Mouse (Mus musculus) stomach, embryonic 14.5 days (tissue): ENCODE results near the gene Rapgef6. TPM values are rescaled to one million over a fixed set of nuclear protein-coding genes. Genes with fewer than 3 reads are reported as not detected.

Experiments used
- ATAC-seq: fragments of 200-750 bp; cut with Nextera tagmentation; 2 replicates; pipeline ENCODE4 v1.8.0; 2017; ENCODE audit warnings: low read depth, moderate TSS enrichment; ENCODE audit not compliant: insufficient number of reproducible peaks, insufficient read depth, low FRiP score
- H3K27ac ChIP-seq: fragments of 300-500 bp; sonication (generic); 2 replicates; pipeline ENCODE4 v1.5.1; 2014; ENCODE audit warnings: mild to moderate bottlenecking, low read length, moderate library complexity, mixed read lengths
- H3K27me3 ChIP-seq: fragments of 300-500 bp; sonication (generic); 2 replicates; pipeline ENCODE4 v1.6.1; 2014; ENCODE audit warnings: low read length, control low read depth, mixed read lengths; ENCODE audit not compliant: control insufficient read depth, insufficient read depth
- H3K36me3 ChIP-seq: fragments of 300-500 bp; sonication (generic); 2 replicates; pipeline ENCODE4 v1.6.1; 2014; ENCODE audit warnings: mild to moderate bottlenecking, control low read depth, low read length, moderate library complexity, mixed read lengths; ENCODE audit not compliant: control insufficient read depth, insufficient read depth
- H3K4me1 ChIP-seq: fragments of 300-500 bp; sonication (generic); 2 replicates; pipeline ENCODE4 v1.6.1; 2014; ENCODE audit warnings: low read length, control low read depth, mixed read lengths; ENCODE audit not compliant: control insufficient read depth, insufficient read depth
- H3K4me2 ChIP-seq: fragments of 300-500 bp; sonication (generic); replicated peaks from 2 replicates; pipeline ENCODE4 v1.6.1; 2014; ENCODE audit warnings: low read depth, low read length, control low read depth
- H3K4me3 ChIP-seq: fragments of 300-500 bp; sonication (generic); 2 replicates; pipeline ENCODE4 v1.5.1; 2014; ENCODE audit warnings: low read depth, low read length, control low read depth
- H3K9ac ChIP-seq: fragments of 300-500 bp; sonication (generic); replicated peaks from 2 replicates; pipeline ENCODE4 v1.6.1; 2014; ENCODE audit warnings: low read depth, mild to moderate bottlenecking, control low read depth, low read length, moderate library complexity, mixed read lengths
- H3K9me3 ChIP-seq: fragments of 300-500 bp; sonication (generic); 2 replicates; pipeline ENCODE4 v1.6.1; 2016; ENCODE audit warnings: low read depth, low read length, control low read depth; ENCODE audit not compliant: control insufficient read depth
- WGBS: fragments of 180-500 bp; shearing (Covaris S2); extraction: QIAGEN DNeasy Blood & Tissue Kit; methylation state at CpG from one replicate; pipeline ENCODE4 v1.1.7; 2014; 5-methylcytosine and 5-hydroxymethylcytosine counted together
- polyA plus RNA-seq: library from polyadenylated mRNA; unstranded; fragments of >200 nt; fragmentation: Nextera tagmentation; extraction: Ambion mirVana; gene quantifications from 2 replicates; pipeline ENCODE4 v1.2.1, GENCODE M21; 2014

The Rapgef6 gene
- polyA plus RNA-seq, 1 experiment from 2014 or later: 39.4 TPM

DNA sequence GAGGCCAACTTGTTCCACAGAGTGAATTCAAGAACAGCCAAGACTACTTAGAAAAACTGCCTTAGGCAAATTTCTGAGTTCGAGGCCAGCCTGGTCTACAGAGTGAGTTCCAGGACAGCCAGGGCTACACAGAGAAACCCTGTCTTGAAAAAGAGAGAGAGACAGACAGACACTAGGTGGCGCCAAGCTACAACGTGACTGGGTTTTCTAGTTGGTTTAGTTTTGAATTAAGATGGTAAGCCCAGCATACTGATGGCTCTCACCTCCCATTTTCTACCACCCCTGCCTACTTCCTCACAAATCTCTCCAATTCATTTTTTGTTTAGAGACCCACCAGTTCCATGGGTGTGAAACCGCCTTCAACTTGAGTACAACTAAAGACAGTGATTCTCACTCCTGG, 180.7 kb downstream of the Rapgef6 start:
- Histone ChIP-seq H3K27me3 (no peaks in the 10 kb centered on the region), H3K4me1 (no peaks in the 10 kb centered on the region), H3K27ac (no peak overlapping the region), H3K36me3 (no peaks in the 10 kb centered on the region), H3K9ac (no peak overlapping the region), H3K4me2 (no peak overlapping the region), H3K4me3 (no peak overlapping the region), H3K9me3 (no peaks in the 10 kb centered on the region)
- 34% methylated on average over 4 of the region's 4 CpGs for WGBS
- no peak for ATAC-seq

DNA sequence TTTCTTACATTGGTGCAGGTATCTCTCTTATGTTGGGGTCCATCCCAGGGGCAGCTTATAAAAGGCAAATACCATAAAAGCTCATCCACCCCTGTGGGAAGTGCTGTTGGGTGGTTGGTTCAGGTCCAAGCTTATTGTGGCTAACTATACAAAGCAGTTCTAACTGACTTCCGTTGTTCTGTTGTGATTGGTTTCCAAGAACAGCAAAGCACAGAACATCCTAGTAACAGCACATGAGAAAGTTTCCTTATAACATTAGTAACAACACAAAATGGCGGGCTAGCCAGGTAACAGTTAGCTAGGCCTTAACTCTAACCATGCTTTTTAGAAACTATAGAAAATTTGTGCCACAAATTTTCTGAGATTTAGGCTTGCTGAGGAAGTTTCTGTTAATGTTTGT, 185.5 kb downstream of the Rapgef6 start:
- H3K4me3 ChIP-seq: no peak overlapping the region
- no peak for ATAC-seq
- WGBS: 94% methylated on average over 2 of the region's 2 CpGs

DNA sequence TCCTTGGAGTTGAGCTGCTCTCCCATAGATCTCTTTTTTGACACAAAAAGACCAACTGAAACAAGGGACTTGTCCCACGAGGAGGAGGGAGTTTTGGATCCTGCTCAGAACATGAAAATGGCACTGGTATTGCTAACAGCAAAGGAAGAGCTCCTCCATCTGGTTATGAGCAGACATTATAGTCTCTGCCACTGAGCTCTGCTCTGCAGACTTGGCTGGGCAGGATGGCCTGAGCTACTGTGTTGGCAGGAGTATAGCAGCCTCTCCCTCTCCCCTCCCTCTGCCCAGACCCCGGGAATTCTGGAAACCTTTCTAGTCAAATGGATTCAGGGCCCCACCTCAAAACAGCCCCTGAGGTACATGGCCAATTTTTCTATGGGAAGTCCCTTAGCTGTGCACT, 187.0 kb downstream of the Rapgef6 start:
- no peaks in the 10 kb centered on the region for H3K9me3 ChIP-seq
- H3K4me2 ChIP-seq: no peak overlapping the region
- H3K4me1 ChIP-seq: no peaks in the 10 kb centered on the region
- H3K4me3 ChIP-seq: no peak overlapping the region
- ATAC-seq: no peak
- H3K36me3 ChIP-seq: no peaks in the 10 kb centered on the region; the same call in 1 of the 2 replicates
- H3K9ac ChIP-seq: no peak overlapping the region
- 49% methylated on average over 2 of the region's 2 CpGs for WGBS
- no peak overlapping the region for H3K27ac ChIP-seq
- no peaks in the 10 kb centered on the region for H3K27me3 ChIP-seq

More for the DNA sequence above, 185.5 kb downstream of the Rapgef6 start:
- H3K4me2 ChIP-seq: no peak overlapping the region
- H3K4me1 ChIP-seq: no peaks in the 10 kb centered on the region
- H3K36me3 ChIP-seq: no peaks in the 10 kb centered on the region; the same call in 1 of the 2 replicates
- H3K27me3 ChIP-seq: no peaks in the 10 kb centered on the region
- H3K27ac ChIP-seq: no peak overlapping the region
- no peaks in the 10 kb centered on the region for H3K9me3 ChIP-seq
- no peak overlapping the region for H3K9ac ChIP-seq

DNA sequence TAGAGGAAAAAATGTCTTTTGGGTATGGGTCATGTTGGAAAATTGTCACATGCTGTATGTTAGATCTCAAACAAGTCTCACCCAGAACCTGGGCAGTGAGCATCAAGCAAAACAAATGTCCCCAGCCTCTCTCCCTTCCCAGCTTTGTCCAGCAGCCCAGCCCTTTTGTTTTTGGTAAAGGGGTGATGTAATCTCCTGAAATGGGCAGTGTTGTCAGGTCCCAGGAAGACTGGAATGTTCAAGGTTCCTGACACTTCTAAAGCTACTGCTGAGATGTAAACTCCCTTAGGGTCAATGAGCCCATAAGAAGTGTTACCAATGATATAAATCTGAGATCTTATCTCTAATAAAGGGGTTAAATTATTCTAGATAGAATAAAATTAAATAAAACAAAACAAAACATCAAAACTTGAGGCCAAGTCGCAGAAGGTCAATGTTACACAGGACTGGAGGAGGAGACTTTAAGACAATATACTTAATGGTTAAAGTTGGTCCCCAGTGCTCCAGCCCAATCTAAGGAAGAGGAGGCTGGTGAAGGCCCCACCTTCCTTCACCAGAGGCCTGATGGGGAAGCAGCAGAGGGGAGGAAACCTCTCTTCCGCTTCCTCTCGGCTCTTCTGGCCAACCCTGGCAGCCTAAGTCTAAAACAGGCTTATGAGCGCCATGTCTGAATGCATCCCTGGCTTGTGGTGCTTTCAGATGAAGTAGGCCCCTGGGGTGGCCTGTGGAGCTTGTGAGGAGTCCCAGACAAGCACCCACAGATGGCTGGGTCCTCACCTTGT, 188.1 kb downstream of the Rapgef6 start:
- H3K9me3 ChIP-seq: no peaks in the 10 kb centered on the region
- no peak overlapping the region for H3K27ac ChIP-seq
- H3K4me2 ChIP-seq: no peak overlapping the region
- peaks cover 2% of the 10 kb centered on the region; the same call in 1 of the 2 replicates for H3K36me3 ChIP-seq
- WGBS: 71% methylated on average over 4 of the region's 4 CpGs
- H3K9ac ChIP-seq: no peak overlapping the region
- no peak for ATAC-seq
- no peak overlapping the region for H3K4me3 ChIP-seq
- H3K27me3 ChIP-seq: no peaks in the 10 kb centered on the region
- no peaks in the 10 kb centered on the region for H3K4me1 ChIP-seq

DNA sequence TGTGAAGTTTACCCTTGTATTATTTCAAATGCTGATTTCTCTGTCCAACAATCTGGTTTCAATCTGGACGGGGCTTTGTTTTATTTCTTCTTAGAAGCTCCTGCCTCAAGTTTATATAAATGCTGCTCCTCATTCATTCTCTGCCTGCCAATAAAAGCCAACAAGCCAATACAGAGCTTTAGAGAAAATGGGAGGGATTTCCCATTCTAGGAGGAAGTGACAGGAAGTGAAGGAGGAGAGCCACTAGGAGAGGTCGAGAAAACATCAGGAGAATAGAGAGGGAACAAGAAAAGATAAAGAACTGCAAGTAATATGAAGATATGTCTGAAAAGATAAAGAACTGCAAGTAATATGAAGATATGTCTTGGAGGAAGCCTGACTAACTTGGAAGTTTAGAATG, 190.2 kb downstream of the Rapgef6 start:
- H3K9me3 ChIP-seq: no peaks in the 10 kb centered on the region
- ATAC-seq: no peak
- H3K4me1 ChIP-seq: no peaks in the 10 kb centered on the region
- H3K27me3 ChIP-seq: no peaks in the 10 kb centered on the region
- H3K27ac ChIP-seq: no peak overlapping the region
- H3K36me3 ChIP-seq: peaks cover 9% of the 10 kb centered on the region; the same call in 1 of the 2 replicates
- WGBS: 69% methylated on average over 2 of the region's 2 CpGs
- H3K4me2 ChIP-seq: no peak overlapping the region
- H3K4me3 ChIP-seq: no peak overlapping the region
- no peak overlapping the region for H3K9ac ChIP-seq

DNA sequence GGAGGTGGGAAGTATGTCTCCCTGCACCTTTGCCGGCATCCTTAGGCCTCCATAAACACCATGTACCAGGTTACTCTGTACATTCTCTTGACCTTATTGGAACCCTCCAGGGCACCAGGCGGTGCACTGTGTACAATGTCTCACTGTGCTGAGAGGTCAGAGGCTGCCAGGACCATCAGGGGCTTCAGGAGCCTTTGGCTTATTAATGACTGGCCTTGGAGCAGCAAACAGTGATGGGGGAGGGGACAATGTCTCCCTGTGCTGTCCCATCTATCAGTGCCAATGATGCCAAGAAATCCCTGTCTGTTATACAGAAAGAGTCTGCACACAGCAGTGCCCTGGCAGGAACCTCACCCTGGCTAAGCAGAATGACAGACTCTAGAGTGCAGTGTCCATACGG, 195.2 kb downstream of the Rapgef6 start:
- H3K4me2 ChIP-seq: no peak overlapping the region
- H3K4me3 ChIP-seq: no peak overlapping the region
- H3K36me3 ChIP-seq: peaks cover 25% of the 10 kb centered on the region; the same call in 1 of the 2 replicates
- H3K9ac ChIP-seq: no peak overlapping the region
- H3K27ac ChIP-seq: no peak overlapping the region
- ATAC-seq: no peak
- WGBS: 80% methylated on average over 3 of the region's 3 CpGs
- H3K27me3 ChIP-seq: no peaks in the 10 kb centered on the region
- no peaks in the 10 kb centered on the region for H3K4me1 ChIP-seq
- no peaks in the 10 kb centered on the region for H3K9me3 ChIP-seq

DNA sequence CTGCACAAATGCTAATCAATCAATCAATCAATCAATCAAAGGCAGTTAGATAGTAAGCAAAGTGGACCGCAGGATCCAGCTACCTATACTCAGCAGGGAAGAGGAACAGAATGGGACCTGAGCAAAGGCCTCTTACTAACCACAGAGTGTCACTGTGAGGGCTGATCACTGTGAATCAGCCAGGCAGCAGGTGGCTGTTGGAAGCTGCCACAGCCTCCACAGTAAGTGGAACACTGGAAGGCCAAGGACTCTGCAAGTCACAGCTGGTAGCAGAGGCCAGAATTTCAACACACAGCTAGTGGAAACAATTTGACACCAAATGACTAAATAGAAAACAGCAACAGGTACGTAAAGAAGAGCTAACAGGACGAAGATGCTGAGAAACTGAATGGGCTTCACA, 196.0 kb downstream of the Rapgef6 start:
- no peaks in the 10 kb centered on the region for H3K9me3 ChIP-seq
- no peak overlapping the region for H3K4me3 ChIP-seq
- H3K36me3 ChIP-seq: peaks cover 30% of the 10 kb centered on the region; the same call in 1 of the 2 replicates
- H3K4me1 ChIP-seq: no peaks in the 10 kb centered on the region
- no peak overlapping the region for H3K27ac ChIP-seq
- H3K4me2 ChIP-seq: no peak overlapping the region
- 84% methylated on average over 3 of the region's 3 CpGs for WGBS
- no peak overlapping the region for H3K9ac ChIP-seq
- no peak for ATAC-seq
- no peaks in the 10 kb centered on the region for H3K27me3 ChIP-seq

DNA sequence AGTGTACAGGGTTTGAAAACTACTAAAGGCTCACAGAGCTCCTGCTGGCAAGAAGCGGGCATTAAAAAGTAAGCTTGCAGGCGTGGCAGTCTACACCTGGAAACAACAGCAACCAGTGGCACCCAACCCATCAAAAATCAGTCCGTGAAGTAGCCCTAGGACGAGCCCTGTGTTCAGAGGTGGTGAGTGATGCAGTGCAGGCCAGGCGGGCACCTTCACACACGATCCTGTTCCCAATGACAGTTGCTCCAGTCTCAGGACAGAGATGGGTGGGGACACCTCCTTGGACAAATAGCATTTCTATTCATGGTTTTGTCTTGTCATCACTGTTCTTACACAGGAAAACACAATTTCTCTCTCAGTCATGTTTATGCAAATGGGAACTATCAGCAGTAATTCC, 199.4 kb downstream of the Rapgef6 start:
- H3K27me3 ChIP-seq: no peaks in the 10 kb centered on the region
- H3K36me3 ChIP-seq: peaks cover 21% of the 10 kb centered on the region; the same call in 1 of the 2 replicates
- no peak for ATAC-seq
- H3K4me3 ChIP-seq: no peak overlapping the region
- H3K9ac ChIP-seq: no peak overlapping the region
- no peak overlapping the region for H3K4me2 ChIP-seq
- H3K27ac ChIP-seq: no peak overlapping the region
- no peaks in the 10 kb centered on the region for H3K4me1 ChIP-seq
- WGBS: 84% methylated on average over 6 of the region's 6 CpGs
- H3K9me3 ChIP-seq: no peaks in the 10 kb centered on the region
